Mouse (Mus musculus) spleen, postnatal 14 days (tissue): ENCODE measurements around the gene Kiss1r.

Source experiments
- DNase-seq, 2 experiments: peaks; one replicate each; pipeline ENCODE4 v3.0.0; 2021 to 2022; ENCODE audit warnings: low spot score in 2 of 2

Gene Kiss1r

DNA sequence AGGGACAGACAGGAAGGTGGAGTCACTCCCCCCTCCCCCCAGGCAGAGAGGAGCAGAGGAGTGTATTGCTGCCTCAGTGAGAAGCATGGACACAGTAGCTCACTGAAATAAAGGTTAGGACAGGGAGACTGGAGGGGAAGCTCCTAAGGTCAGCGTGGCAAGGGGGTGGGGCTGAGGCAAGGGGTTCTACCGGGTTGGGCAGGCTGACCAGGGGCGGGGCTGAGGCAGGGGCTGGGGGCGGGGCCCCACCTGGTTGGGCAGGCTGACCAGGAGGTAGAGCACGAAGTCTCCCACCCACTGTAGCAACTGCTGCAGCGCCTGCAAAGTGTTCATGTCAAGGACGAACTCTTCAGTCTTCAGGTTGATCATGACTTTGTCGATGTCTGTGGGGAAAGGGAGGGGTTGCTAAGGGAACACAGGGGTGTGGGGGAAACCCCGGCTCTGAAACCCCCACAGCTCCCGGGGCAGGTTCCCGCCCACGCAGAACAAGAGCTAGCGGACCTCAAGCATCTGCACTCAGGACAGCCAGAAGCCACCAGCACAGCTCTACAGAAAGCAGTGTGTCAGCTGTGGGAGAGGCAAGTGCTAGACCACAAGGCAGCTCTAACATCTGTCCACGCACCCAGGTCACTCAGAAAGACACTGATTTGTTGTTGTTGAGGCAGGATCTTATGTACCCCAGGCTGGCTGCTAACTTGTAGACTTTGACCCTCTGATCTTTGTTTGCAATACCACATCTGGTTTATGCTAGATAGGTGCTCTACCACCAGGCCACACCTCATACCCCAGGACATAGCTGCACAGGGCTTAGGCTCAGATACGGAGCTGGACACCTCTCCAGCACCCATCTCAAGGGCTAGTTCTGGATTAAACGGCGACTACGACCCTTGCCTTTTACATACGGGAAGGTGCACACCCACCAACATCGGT is 19.2 kb upstream of the Kiss1r start:
- DNase-seq: no peak

DNA sequence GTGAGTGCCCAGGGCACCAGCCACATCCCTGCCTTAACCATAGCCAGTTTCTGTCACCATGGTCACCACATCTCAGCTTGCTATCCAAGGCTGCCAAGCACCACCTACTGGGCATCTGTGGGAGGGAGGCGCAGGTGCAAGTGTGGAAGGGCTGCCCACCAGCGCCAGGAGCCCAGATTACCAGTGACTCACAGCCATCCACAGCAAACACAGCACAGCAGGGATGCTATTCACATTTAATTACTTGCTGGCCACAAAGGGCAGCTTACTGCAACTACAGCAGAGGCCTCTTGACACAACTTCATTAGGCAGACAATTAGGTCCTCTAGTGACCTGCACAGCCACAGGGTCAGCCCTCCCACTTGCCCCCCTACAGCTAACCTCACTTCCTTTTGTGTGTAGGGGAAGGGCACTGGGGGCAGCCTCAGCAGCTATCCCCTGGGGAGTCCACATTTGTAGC is 15.8 kb upstream of the Kiss1r start:
- no peak for DNase-seq

DNA sequence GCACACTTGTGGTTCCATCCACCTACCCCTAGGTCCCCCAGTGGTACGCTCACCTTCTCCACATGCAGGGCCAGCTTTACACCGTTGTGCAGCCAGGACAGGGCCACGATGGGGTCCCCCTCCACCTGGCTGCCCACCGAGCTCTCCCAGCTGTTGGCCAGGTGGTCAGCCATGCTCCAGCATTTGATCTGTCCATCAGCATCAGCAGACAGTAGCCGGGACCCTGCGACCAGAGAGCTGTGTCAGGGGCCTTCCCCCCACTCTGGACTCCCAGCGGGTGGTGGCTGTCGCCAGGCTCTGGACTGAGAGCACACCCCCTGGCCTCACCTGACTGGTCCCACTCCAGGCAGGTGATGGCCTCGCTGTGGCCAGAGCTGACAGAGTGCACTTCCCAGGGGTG is 10.1 kb upstream of the Kiss1r start:
- DNase-seq: no peak

DNA sequence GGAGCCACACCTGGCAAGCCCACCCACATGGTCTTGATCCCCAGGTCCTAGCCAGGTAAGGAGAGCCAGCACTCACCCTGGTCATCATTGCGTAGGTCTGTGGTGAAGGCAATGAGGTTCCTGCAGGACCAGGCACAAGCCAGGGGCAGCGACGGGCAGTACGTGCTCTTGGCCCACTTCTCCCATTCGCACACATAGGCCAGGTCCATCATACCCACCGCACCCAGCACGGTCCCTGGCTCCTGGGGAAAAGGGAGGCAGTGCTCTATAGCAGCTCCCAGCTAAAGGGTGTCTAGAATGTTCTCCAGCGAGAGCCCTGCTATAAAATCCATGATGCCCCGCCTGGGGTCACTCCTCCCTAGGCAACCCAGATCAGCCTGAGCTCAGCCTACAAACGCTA is 9.4 kb upstream of the Kiss1r start:
- no peak for DNase-seq

DNA sequence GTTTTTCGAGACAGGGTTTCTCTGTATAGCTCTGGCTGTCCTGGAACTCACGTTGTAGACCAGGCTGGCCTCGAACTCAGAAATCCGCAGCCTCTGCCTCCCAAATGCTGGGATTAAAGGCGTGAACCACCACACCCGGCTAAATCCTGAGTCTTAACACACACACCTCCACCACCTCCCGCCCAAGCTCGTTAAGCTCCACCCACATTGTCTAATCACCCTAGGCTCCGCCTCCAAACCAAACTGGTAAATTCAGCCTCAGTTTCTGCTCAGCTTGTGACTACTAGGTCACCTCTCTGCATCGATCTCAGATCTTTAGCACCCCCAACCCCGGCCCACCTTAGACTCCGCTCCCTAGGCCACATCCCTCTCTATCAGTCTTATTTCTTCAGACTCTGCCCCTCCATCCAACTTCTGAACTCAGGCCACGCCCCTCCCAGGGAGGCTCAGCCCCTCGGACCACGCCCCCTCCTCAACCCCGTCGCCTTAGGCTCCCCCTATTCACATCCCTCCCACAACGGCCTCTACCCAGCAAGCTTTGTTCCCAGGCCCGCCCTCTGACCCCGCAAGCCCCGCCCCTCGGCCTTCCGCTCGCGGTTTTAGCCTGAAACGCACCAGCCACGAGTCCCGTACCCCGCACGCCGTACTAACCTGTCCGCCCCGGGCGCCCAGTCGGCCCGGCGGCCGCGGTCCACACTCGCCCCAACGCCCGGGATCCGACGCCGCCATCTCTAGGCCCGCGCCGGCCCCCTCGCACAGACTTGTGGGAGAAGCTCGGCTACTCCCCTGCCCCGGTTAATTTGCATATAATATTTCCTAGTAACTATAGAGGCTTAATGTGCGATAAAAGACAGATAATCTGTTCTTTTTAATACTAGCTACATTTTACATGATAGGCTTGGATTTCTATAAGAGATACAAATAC is 8.3 kb upstream of the Kiss1r start, which contains the start of gene Med16:
TSS of gene Med16 (minus strand) at position 757 of the 925 bp plus-strand sequence.
- DNase-seq: peak; percentile 88 to 93

DNA sequence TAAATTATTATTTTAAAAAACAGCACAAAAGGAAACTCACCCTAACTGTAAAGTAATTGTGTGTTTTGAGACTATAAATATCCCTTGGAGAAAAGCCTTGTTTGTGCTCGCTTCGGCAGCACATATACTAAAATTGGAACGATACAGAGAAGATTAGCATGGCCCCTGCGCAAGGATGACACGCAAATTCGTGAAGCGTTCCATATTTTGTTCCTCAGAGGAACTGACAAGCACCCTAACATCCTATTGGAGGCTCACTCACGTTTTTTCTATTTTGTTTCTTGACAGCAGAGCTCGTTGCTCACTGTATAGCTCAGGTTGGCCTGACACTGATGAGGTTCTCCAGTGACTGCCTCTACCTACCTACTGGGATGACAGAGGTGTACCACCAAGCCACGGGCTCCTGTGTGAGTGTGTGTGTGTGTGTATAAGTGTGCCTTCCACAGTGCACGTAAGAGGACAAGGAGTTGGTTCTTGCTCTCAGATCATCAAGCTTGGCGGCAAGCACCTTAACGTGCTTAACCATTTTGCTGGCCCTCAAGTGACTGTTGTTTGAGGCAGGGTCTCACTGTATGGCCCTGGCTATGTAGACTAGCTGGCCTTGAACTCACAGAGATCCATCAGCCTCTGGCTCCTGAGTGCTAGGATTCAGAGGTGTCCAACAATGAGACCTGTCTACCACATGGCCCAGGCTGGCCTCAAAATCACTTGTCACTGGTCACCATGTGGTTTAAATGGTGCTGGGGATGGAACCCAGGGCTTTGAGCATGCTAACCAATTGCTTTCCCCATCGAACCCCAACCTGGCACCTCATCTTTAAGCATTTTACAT is 7.5 kb upstream of the Kiss1r start:
- no peak for DNase-seq

DNA sequence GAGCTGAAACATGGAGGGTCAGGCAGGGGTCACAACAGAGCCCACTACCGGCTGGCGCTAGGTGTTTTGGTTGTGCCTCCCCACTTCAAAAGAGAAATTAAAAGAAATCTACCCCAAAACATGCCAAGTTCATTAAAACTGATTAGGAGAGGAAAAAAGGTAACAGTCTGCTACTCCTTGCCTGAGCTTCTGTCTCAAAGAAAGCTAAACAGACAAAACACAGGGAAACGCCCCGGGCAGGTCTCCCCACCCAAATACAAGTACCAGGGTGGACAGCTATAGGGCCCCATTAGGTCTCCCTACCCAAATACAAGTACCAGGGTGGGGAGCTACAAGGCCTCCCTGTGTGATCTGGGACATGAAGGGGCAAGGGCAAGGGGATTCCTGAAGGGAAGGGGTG is 6.2 kb upstream of the Kiss1r start, which contains the start of gene Gm26602:
TSS of gene Gm26602 (plus strand) at position 301 of the 400 bp plus-strand sequence.
- no peak for DNase-seq

DNA sequence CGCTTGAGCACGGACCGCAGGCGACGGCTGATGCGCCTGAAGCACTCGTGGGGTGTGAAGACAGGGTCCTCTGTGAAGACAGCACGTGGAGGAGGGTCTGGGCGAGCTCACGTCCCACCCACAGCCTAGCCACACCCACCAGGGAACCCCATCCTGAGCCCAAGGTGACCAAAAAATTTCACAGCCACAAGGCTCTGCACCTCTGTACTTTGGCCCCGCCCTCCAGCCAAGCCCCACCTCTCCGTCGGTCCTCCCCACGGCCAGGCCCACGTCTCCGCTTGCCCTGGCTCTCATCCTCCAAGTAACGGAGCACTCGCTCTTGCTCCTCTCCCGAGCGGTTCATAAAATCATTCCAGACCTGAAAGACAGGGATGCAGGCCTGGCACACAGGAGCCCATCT is 4.4 kb upstream of the Kiss1r start:
- no peak for DNase-seq

DNA sequence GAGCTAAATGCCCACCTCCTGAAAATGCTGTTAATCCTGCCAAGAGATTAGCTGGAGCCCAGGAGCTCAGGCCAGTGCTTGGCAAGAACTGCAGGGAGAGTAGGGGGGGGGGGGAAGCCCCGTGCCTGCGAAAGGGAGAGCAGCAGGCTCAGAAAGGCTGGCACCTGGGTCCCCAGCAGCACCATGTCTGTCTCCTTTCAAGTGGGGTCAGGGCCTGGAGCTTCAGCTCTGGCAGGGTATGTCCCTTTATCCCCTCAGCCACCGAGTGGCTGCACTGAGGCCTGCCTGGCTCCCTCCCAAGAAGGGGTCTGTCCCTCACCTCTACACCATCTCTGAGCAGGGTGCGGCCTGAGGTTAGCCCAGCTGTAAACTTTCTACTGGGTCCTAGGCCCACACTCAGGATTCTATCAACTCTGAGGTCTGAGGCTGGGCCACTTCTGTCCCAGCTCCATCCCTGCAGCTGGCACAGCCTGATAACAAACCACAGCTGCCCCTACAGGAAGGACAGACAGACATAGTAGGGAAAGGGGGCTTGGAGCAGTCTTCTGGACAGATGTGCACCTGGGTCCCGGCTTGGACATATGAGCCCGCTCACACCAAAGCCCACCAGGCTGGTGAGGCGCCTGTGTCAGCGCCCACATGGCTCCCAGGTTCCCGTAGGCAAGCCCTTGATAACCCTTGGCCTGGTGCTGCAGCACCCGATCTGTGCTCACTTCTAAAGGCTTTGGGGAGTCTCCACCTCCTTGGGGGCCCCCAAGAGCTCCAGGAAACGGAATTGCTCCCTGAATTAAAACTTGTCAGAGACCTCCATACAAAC is 2.4 kb upstream of the Kiss1r start:
- no peak for DNase-seq

DNA sequence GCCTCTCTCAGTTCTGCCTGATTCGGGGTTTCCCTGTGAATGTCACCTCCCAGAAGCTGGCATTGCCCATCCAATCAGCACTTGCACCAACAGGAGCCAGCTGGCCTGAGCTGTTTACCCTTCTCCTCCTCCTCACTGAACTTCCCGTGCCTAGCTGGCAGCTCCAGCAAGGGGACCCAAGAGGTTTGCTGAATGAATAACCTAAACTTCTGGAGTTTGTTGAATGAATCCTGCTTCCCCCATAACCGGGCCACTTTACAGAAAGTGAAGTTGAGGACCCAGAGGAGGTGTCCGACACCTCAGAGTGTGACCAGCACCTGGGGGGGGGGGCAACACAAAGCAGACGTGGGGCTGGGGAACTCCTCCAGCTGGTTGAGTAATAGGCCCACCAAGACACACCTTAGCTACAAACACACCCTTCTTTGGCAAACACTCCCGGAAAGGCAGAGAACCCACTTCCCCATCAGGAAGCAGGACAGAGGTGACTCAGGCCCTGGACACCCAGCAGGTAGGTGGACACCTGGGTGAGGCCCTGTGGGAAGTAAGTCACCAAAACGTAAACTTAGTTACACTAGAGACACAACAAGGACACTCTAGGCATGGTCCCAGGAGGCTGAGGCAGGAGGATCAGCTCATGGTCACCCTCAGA is 1.7 kb upstream of the Kiss1r start:
- no peak for DNase-seq

DNA sequence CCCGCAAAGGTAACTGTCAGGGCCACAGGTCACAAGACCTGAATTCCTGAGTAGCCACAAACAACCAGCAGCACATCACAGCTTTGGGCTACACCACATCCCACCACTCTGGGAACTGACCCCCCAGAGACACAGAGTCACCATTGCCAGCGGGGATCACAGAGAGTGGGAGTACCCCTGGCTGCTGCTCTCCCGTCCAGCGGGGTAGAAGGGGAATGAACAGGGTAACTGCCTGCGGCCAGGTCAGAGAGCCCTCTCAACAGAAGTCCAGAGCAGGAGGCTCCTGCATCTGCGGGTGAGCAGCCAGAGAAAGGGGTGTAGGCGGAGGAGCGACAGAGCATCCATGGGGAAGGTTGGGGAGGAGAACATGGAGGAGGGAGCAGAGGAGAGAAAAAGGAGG is 690 bp upstream of the Kiss1r start:
- no peak for DNase-seq

DNA sequence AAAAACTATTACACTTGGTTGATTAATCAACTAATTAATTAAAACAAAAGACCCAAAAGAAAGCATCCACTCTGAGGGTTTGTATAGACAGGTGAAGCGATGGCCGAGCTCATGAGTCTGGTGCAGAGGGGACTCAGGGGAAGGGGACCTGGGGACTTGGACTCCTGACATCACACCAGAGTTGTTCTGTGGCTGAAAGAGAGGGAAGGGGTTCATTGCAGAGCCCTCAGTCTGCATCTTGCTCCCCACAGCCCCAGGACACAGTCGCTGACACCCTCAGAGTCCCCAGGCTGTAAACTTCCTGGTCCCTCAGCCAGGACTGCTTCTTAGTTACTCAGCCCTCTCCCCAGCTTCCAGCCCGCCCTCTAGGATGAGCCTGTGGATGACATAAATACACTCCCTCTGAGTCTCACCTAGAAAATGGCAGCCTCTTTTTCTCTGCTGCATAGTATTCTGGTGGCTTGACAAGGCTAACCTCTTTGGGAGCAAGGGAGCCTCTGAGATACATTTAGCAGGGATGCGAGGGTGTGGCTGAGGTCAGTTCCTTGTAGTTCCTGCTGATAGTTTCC is 845 bp downstream of the Kiss1r start:
- DNase-seq: no peak

DNA sequence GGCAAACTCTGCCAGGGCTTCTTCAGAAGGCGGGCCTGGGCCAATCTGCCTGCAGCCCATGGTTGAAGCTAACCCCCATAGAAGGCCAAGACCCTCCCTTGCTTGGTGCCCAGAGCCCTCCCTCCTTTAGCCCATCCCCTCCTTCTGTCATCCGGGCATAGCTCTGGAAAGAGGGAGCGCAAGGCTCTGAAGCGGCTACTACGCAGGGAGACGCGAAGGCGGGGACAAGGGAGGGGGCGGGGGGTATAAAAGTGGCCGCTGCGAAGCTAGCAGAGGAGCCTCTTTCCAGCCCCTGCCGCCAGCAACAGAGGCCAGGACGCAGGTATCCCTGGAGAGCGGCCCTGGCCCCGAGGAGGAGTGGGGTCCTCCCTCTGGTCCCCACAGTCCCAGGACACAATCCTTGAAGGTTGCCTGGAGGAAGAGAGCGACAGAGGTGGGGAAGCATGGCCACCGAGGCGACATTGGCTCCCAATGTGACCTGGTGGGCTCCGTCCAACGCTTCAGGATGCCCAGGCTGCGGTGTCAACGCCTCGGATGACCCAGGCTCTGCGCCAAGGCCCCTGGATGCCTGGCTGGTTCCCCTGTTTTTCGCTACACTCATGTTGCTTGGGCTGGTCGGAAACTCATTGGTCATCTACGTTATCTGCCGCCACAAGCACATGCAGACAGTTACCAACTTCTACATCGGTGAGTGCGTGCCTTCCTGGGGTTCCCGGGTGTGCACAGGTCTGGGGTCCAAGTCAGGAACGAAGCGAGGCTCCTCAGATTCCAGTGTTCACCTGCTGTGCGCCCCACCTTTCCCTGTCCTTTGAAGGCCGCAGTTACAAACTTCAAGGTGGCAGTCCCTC is 1.7 kb downstream of the Kiss1r start:
- DNase-seq: no peak

DNA sequence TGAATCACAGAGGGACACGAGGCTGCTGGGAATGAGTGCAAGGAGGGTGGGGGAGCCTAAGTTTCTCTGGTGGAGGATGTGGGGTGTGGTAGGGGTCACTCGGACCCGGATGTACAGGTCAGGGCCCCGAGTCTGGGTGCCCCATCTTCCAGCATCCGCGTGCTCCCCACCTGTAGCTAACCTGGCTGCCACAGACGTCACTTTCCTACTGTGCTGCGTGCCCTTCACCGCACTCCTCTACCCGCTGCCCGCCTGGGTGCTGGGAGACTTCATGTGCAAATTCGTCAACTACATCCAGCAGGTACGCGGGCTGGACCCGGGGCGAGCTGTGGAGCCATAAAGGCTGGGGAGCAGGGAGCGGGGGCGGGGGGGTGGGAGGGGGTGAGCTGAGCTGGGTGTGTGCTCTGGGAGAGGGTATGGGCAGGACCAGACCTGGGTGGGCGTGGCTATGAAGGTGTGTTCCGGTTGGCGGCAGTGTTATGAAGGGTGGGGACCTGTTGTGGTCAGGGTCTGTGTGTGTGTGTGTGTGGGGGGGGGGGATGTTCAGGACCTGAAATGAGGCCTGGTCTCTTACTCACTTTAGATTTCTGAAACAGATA is 2.6 kb downstream of the Kiss1r start:
- DNase-seq: no peak

DNA sequence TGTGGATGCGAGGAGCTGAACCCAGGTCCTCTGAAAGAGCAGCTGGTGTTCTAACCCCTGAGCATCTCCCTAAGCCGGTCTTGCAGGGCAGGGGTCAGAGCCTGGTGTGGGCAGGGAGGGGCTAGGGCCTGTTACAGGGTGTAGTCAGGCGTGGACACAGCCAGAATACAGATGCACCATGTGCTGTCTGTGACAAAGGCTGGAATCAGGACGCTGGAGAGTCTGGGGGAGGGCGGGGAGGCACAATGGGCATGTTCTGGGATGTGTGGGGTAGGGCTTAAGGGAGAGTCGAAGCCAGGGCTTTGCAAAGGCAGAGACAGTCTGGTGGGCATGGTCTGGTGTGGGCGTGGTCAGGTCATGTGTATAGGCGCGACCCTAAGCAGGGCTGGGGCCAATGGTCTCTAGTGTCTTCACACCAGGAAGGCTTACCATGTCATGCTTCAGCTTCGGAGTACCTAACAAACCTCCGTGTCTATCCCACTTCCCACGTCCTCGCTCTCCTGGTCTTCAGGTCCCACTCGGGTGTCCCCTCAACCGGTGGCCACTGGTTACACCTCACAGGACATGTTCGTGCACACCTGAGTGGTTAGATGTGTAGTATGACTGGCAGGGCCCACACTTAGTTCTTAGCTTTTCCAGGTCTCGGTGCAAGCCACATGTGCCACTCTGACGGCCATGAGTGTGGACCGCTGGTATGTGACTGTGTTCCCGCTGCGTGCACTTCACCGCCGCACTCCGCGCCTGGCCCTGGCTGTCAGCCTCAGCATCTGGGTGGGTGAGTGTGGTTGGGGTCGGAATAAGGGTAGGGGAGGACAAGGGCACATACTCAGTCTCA is 3.5 kb downstream of the Kiss1r start:
- DNase-seq: no peak

DNA sequence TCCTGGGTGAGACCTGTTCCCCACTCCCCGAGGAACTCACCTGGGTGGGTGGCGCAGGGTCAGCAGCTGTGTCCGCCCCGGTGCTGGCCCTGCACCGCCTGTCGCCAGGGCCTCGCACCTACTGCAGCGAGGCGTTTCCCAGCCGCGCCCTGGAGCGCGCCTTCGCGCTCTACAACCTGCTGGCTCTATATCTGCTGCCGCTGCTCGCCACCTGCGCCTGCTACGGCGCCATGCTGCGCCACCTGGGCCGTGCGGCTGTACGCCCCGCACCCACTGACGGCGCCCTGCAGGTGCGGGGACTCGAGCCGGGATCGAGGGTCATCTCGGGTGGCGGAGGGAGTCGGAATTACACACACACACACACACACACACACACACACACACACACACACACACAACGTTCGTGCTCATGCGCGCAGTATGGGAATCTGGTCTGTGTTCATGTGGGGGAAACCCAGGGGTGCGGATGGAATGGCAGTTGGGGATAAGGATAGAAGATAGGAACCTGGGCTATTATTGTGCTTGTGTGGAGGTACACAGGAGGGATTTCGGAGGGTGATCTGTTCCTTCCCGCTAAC is 4.3 kb downstream of the Kiss1r start, which contains the start of gene R3hdm4:
TSS of gene R3hdm4 (minus strand) at position 251 of the 578 bp plus-strand sequence.
- DNase-seq: no peak

DNA sequence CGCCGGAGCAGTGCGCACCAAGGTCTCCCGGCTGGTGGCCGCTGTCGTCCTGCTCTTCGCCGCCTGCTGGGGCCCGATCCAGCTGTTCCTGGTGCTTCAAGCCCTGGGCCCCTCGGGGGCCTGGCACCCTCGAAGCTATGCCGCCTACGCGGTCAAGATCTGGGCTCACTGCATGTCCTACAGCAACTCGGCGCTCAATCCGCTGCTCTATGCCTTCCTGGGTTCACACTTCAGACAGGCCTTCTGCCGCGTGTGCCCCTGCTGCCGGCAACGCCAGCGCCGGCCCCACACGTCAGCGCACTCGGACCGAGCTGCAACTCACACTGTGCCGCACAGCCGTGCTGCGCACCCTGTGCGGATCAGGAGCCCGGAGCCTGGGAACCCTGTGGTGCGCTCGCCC is 4.8 kb downstream of the Kiss1r start:
- DNase-seq: no peak
